Mouse (Mus musculus): ENCODE data around the gene 1700020A23Rik.

1700020A23Rik gene

DNA sequence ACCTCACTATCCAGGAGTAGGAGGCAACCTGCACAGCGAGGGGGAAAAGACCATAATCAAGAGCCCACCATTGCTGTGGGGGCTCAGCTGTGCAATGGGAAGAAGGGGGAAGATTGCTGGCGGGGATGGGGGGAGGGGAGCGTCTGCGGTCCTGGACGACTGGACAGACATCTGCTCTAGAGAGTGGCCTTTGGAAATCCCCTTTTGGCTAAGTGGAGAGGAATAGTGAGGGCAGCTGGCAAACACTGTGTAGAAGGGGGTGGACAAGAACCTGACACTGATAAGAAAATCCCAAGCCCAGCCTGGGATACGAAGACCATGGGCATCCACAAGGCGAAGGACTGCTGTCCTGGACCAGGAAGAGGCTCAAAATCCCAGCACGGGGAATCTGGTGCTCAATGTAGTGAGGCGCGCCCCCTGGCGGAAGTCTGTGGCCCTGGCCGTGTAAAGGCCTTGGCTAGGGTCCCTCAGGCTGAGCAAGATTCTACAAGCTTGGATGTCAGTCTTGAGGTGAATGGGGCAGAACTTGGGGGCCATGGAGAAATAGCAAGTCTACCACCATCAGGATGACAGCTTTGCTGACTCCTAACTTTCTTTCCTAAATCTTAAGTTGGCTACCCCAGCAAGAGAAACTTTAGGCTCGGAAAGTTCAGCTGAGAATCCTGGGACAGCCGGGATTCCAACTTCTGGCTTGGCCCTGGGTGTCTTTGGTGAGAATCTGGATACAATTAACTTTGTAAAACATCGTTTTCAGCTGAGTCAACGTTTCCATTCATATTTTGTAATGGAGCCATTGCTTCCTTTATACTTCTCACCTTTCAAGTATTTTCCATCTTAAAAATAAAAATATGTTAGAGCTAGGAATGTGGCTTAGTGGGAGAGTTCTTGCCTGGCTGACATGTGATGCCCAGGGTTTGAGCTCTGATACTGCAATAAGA is 6.8 kb downstream of the 1700020A23Rik start:
- DNase-seq (ENCODE audit: low spot score in 2 of 2) = peak; percentile 82 to 87

DNA sequence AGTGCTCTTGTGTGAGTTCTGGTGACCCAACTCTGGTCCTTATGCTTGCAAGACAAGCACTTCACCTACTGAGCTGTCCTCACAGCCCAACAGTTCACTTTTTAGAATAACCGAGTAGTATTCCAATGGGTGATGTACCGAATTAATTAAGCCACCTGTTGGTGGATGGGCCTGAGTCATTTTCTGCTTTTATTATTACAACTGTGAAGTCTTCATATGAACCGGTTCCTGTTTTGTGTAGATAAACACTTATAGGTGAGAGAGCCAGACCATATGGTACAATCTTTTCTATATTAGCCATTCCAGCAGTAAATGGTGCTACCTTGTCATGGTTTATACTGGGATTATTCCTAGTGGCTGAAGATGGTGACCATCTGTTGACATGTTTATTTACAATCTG is 7.7 kb downstream of the 1700020A23Rik start:
- no peak for DNase-seq (ENCODE audit: low spot score in 2 of 2)

- DNase-seq (ENCODE audit: low spot score in 2 of 2) = no peak
Observed at GRCm38 (mm10) chr2:130414094-130414856, 9.2 kb downstream of the 1700020A23Rik start.

GRCm38 (mm10) chr2:130421781-130422620 is 16.9 kb downstream of the 1700020A23Rik start:
- no peak for DNase-seq (ENCODE audit: low spot score in 2 of 2)

GRCm38 (mm10) chr2:130423397-130424125 is 18.5 kb downstream of the 1700020A23Rik start:
- DNase-seq (ENCODE audit: low spot score in 2 of 2) = peak; percentile 65 to 87

GRCm38 (mm10) chr2:130424126-130424853 is 19.2 kb downstream of the 1700020A23Rik start, which contains the start of the genes Vps16 and Pced1a:
Vps16 (plus strand) TSS chr2:130424339.
Pced1a (minus strand) TSS chr2:130424701.
- DNase-seq (ENCODE audit: low spot score in 2 of 2) = peak; percentile 85 to 90

- no peak for DNase-seq (ENCODE audit: low spot score in 2 of 2)
Observed at GRCm38 (mm10) chr2:130425112-130425511, 20.1 kb downstream of the 1700020A23Rik start.

GRCm38 (mm10) chr2:130429851-130430250 is 24.8 kb downstream of the 1700020A23Rik start:
- no peak for DNase-seq (ENCODE audit: low spot score in 2 of 2)

DNA sequence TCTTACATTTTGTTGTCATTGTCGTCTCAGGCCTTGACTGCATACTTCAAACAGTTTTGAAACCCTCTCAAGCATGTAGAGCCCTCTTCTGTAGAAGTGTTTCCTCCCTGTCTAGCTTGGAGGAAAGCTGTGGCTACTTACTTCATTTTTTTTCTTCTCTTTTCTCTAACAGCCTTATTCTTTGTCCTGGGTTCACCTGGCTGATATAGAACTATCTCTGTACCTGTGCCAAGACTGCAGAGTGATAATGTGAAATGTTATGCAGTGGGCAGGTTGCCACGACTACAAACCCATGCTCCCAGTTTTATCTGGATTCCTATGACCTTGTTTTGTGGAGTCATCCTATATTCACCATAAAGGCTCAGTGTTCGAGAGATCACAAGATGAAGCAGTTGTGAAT is 25.4 kb downstream of the 1700020A23Rik start:
- DNase-seq (ENCODE audit: low spot score in 2 of 2) = no peak

GRCm38 (mm10) chr2:130432157-130432556 is 27.1 kb downstream of the 1700020A23Rik start:
- DNase-seq (ENCODE audit: low spot score in 2 of 2) = no peak

- peak in 1 of 2 experiments; percentile 49 for DNase-seq (ENCODE audit: low spot score in 2 of 2)
Observed at GRCm38 (mm10) chr2:130433152-130433551, 28.1 kb downstream of the 1700020A23Rik start.

- DNase-seq (ENCODE audit: low spot score in 2 of 2) = no peak
Observed at GRCm38 (mm10) chr2:130436769-130437168, 31.7 kb downstream of the 1700020A23Rik start.

DNA sequence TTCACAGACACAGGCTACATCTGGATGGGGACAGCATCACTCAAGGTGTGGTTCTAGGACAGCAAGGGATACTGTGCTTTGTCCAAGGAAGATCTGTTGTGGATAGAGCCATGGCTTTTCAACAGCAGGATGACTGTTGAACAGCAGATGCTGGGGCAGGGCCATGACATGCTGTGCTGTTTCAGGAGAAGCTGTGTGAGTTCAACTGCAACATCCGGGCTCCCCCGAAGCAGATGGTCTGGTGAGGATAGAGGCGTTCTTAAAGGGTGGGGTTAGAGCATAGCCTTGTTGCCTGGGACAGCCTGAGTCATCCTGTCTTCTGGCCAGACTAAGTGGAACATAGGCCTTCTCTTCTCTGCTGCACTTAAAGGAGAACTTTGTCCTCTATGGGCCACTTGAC is 33.8 kb downstream of the 1700020A23Rik start:
- no peak for DNase-seq (ENCODE audit: low spot score in 2 of 2)

DNA sequence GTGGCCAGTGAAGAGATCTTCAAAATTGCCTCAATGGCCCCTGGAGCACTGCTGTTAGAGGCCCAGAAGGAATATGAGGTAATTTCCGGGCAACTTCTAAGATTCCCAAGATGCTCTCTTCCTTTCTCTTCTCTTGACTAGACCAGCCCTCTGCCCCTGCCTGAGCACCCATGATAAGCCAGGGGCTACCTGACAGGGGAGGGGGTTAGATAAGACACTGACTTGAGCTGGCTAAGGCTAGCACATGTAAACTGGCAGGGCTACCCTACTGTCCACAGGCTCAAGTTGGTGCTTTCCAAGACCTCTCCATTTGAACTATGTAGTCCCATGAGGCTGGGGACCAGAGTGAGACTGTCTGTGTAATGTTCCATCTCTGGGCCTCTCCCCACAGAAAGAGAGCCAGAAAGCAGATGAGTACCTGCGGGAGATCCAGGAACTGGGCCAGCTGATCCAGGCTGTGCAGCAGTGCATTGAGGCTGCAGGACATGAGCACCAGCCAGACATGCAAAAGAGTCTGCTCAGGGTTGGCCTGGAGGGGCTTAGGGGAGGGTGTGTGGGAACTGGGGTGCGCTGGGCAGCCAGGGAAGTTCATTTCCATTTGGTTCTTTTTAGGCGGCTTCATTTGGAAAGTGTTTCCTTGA is 34.9 kb downstream of the 1700020A23Rik start:
- no peak for DNase-seq (ENCODE audit: low spot score in 2 of 2)

DNA sequence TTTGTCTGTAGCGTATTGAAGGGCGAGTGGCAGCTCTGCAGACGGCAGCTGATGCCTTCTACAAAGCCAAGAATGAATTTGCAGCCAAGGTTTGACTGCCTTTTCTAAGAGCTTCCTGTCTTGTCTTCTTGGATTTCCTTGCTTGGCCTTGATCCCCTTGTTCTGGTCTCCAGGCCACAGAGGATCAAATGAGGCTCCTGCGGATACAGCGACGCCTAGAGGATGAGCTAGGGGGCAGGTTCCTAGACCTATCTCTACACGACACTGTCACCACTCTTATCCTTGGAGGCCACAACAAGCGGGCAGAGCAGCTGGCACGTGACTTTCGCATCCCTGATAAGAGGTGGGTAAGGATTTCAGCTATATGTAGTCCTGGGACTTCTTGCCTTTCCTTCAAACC is 37.1 kb downstream of the 1700020A23Rik start:
- no peak for DNase-seq (ENCODE audit: low spot score in 2 of 2)

DNA sequence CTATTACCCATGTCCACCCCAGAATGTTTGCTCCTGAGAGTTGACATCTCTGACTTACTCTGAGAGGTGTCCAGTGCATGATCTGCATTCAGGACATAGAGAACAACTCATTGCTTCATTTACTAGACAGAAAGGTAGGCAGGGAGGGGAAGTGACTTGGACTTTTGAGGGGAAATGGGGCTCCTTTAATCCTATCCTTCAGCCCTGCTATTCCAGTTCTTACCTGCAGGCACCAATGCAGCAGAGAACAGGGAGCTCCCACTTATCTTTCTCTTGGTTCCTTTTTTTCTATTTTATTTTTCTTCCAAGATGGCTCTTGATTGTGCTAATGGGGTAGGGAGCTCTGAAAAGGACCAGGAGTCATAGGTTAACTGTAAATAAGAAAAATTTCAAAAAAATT is 43.4 kb downstream of the 1700020A23Rik start:
- DNase-seq (ENCODE audit: low spot score in 2 of 2) = no peak

GRCm38 (mm10) chr2:130449021-130449793 is 44.1 kb downstream of the 1700020A23Rik start:
- no peak for DNase-seq (ENCODE audit: low spot score in 2 of 2)

- peak; percentile 82 to 92 for DNase-seq (ENCODE audit: low spot score in 2 of 2)
Observed at GRCm38 (mm10) chr2:130449794-130450433, 44.9 kb downstream of the 1700020A23Rik start, which contains the start of gene Ptpra. Ptpra (plus strand) TSS chr2:130450278.

All from cerebellum, postnatal 4 days (tissue).